Mouse (Mus musculus) liver, embryonic 14.5 days (tissue): ENCODE data around the gene Ermard.

ENCODE experiments used
- CTCF ChIP-seq: IDR thresholded peaks from 2 replicates; pipeline ENCODE4 v1.5.1; 2016; ENCODE audit warnings: antibody characterized with exemption, low read depth, control low read depth
- EP300 ChIP-seq: IDR thresholded peaks from 2 replicates; pipeline ENCODE4 v1.6.1; 2016; ENCODE audit warnings: antibody characterized with exemption, low read depth

DNA sequence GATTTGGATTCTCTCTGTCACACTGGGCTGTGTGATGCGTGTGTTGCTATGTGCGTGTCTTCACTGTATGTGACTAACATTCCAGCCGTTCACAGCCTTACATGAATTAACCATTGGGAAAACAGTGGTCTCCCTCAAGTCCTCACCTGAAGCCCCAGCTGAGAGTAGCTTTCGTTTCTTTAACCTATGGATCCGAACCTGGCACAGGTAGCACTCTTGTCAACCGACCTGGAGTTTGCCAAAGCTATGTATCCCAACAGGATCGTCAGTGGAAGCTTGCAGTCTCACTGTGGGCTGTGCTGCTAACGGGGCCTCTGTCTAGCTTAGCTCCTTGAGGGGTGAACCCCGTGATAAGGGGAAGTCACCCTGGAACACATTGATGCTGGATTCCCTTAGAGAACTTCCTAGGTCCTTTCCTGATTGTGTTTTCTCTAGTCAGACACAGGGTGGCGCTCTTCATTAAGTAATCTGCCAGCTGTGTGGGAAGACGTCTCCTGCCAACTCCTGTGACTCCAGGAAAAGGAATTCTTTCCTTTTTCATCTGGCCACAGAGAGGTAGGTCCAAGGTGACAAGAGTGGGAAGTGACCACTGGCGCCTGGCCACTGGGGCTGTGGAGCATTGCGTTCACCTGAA is 24.5 kb downstream of the Ermard start:
- TF ChIP-seq CTCF (peak; percentile 73), EP300 (no peak)
